Mouse (Mus musculus) retina, embryonic 14.5 days (tissue): Measurements from ENCODE around the gene Trim2.
A peak's percentile ranks its signal among the peaks of the same experiment; 100 is the strongest.

Source experiments
- DNase-seq: peaks from one replicate; pipeline ENCODE4 v3.0.0-alpha.2; 2015; ENCODE audit warnings: low spot score

Trim2 gene

DNA sequence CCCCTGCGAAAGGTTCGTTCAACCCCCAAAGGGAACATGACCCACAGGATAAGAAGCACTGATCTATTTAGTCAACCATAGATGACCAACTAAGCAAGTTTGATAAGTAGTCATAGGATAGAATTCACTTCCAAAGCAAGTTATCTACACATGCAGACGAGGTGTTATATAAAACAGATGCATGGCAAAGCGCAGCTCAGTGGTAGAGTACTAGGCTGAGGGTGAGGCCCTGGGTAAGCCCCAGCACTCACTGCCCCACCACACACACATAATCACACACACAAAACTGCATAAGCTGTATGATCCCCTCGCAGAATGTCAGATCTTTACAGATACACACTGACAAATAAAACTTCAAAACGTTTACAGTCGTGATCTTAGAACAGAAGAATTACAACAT is 170.2 kb downstream of the Trim2 start:
- DNase-seq, result no peak

DNA sequence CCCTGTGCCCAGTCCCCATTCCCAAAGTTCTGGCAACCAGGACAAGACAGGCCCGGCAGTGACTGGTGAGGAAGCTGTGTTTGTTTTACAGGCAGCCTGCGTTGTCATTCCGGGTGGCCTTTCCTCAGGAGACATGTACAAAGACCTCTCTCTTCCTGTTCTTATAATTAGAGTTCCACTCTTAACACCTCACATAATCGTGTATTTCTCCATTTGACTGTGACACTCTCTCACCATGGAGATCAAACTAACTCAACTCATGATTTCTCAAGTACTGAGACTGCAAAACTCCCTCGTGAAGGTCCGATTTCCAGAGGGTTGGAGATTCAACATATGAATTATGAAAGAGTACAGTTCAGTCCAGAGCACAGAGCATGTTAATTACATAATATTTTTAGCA is 170.7 kb downstream of the Trim2 start:
- DNase-seq, result no peak

DNA sequence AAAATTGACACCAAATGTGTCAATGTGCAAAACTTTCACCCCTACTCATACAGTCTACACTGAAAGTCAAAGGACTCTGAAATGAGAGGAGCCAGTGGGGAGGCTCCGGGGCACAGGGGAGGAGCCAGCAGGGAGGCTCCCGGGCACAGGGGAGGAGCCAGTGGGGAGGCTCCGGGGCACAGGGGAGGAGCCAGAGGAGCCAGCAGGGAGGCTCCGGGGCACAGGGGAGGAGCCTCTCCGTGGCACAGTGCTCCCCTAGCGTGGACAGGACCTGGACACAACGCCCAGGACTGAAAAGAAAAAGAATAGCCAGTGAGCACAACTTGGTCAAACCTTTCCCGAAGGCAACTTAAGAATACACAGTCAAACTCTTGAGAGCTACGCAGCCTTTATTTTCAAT is 171.3 kb downstream of the Trim2 start:
- no peak for DNase-seq

DNA sequence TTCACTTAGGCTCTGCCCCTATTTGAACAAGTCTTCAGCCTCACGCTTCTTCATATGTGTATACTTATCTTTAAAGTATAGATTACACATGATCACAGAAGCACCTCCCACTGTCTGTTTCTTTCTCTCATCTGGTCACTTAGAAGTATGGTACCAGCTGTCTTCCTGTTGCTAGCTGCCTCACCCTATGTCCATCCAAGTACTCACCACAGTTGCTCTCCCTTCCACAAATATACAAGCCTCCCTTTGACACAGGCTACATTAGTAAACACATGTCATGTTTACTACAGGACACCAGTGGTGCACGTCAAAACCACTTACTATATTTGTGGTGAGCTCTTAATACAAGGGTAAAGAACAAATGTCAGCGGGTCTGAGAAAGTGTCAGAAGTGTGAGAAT is 175.3 kb downstream of the Trim2 start:
- no peak for DNase-seq

DNA sequence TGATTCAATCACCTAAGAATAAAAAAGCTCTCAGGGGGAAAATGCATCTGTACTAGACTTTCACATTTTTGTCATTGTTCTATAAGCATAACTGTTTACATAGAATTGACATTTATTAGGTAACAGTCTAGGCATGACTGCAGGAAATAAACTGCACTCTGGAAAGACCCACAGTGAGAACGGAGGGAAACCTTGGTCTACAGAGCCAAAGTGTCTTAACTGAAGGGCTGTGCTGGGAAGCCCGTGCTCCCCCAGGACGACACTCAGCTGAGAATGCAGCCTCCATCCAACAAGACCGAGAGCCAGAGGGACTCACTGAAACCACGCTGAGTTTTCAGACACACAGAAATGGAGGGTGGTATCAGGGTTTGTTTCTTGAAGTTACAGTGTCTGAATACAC is 175.9 kb downstream of the Trim2 start:
- DNase-seq, result no peak

DNA sequence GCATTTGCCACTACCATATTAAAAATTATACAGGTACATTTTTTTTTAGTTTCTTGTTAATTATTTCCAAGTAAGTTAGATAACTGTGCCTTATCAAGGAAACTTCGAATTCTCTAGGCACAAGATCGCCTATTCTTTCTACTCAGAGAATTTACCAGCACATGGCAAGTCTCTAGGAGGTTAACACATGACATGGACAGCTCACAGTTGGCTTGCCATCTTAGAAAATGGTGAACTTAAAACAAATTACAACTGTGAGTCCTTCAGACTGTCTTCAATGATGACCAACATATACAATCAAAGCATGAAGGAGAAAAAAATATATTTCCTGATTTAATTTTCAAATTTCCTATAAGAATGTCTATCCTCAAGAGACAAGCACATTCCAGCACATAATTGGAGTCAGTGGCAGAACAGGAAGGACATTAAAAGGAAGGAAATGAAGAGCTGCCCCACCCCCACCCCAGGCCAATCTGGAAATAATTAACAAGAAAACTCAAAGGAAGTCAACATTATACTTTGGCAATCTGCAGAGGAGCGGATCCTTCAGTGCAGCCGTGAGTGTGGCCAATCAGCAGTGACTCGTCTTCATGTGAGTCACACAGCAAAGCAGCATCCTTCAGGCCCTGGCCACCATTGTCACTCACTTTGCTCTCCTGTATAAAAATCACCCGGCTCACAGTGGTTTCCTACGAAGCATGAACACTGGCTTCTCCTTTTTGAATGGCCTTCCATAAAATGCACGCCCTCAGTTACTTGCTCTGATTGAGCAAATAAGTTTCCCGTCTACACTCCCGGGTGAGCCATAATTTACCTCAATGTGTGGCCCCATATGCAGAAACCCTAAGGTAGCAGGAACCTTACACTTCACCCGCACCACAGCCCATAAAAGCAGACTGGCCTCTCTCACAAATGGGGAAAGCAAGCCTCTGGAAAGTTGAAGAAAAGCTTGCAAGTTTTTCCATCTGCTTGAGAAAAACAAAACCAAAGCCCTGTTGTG is 177.5 kb downstream of the Trim2 start:
- DNase-seq, result no peak

DNA sequence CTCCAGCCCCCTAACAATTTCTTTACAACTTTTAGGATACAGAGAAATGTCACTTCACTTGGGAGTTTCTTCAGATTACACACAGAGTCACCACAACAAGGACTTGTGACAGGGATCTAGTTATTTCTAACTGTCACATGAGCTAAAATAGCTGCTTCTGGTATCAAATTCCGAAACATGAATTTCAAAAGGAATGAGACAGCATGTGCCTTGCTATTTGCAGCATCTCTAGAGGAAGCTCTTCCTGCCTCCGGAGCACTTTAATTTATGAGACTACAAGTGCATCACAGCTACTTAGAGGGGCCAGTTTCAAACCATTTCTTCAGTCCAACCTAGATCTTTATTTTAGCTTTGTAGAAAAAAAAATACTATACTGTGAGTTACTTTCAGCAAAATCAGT is 179.2 kb downstream of the Trim2 start:
- DNase-seq, result no peak

DNA sequence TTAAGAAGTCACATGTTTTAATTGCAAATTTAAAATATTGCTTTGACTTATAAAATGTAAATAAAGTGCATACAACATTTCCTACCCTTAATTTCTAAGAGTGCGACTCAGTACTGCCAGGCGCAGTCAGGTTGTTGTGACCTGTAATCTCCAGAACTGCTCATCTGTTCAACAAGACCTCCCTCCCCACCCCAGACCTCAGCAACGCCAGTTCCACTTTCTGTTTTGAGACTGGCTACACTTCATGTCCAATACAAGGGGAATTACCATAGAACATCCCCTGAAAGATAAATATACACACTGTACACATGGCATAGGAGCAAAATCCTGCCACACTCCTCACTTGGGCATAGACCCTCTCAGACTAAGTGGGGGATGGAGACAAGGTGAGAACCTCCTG is 180.0 kb downstream of the Trim2 start:
- DNase-seq, result no peak

DNA sequence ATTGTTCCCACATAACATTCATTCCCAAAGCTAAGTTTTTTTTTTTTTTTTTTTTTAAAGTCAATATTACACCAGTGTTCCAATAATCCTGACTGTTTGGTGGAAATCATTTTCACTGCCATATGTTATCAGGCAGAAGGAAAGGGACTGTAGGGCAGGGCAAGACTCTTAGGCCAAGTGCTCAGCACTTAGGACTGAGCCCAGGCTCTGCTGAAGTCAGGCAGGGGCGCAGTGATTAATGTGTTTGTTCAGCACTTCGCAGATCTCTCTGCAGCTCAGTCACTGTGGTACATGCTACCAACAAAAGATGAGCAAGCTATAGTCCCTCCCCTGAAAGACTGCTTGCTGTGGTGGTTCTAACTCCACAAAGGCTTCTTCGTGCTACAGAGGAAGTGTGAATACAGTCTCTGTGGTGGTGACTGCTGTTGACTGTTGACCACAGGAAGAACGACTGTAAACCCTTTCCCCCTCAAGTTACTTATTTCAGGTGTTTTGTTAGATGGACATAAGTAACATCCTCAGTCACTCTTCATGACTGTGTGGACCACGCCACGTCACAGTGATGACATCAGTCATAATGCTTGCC is 180.9 kb downstream of the Trim2 start:
- no peak for DNase-seq

DNA sequence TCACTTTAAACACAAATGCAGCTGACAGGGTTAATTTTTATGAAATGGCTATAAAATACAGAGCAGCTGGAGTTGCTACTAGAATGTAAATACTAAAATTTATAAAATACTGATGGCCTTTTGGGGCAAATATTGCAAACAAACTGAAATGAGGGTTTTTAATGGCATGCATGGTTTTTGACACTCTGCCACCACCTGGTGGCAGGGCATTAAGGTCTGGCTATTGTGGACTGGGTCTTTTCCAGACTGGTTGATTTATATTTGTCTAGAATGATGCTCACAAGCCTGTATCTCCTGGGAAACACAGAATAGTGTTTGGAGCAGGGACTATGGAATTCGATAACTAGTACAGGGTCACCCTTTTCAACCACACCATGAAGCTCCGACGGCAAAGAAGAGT is 183.2 kb downstream of the Trim2 start:
- DNase-seq, result peak; percentile 29

DNA sequence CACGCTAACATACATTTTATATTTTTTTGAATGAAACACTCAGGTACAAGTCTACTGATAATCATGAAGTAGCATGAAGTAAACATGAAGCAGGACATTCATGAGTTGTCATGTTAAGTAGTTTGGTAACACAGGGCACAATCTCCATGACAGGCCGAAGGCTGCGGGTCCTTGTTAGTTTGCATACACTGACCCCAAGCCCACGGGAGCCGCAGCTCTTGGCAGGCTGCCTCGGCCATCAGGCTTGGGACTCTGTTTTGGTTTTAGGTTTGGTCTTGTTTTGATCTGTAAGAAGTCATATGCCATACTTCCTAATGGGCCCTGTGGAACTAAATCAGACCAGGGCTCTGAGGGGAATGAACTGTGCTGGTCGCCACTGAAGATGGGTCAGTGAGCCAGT is 188.0 kb downstream of the Trim2 start:
- DNase-seq, result no peak

DNA sequence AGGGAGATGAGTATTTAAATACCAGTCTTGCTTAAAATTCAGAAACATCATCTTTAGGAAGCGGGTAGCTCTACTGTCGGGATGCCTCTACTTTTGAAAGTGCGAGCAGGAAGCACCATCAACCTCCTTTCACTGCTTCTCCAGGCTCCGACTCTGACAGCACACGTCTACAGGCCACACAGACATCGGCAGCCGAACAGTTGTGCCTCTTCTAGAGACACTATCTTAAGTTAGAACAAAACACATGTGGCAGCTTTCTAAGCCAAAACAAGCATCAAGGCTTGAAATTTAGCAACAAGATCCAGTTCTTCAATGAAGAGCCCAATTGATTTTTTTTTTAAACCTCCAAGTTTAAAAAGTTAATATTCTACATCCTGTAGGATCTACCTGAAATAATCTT is 188.5 kb downstream of the Trim2 start:
- DNase-seq, result no peak
